Mouse (Mus musculus) MEL (cell line): ENCODE data around the gene Psma1. TPM values are rescaled to one million over a fixed set of nuclear protein-coding genes. Genes with fewer than 3 reads are reported as not detected.

Experiments used
- DNase-seq: peaks from one replicate; pipeline ENCODE4 v3.0.0; 2011; ENCODE audit warnings: low read depth, low spot score
- H3K27ac ChIP-seq: 2 replicates; pipeline ENCODE4 v1.5.1; 2012; ENCODE audit warnings: low read depth, mild to moderate bottlenecking, control low read depth, low read length, moderate library complexity; ENCODE audit not compliant: control insufficient read depth
- H3K27me3 ChIP-seq, 2 experiments: fragments of 150-350 bp in 1 of 2; sonication (generic) in 1 of 2; 2 replicates each; pipeline ENCODE4 v1.6.1; 2012; ENCODE audit warnings: low read length in 2 of 2, mild to moderate bottlenecking in 2 of 2, improper control_type of control experiment in 1 of 2, moderate library complexity in 1 of 2; ENCODE audit not compliant: insufficient read depth in 2 of 2, control insufficient read depth in 1 of 2
- H3K36me3 ChIP-seq, 2 experiments: 2 replicates each; pipeline ENCODE4 v1.6.1; 2012 to 2014; ENCODE audit warnings: low read length in 2 of 2, improper control_type of control experiment in 1 of 2, inconsistent platforms in 1 of 2, mild to moderate bottlenecking in 1 of 2; ENCODE audit not compliant: insufficient read depth in 2 of 2, control insufficient read depth in 1 of 2
- H3K4me1 ChIP-seq, 2 experiments: fragments of 150-350 bp in 1 of 2; sonication (generic) in 1 of 2; 2 replicates each; pipeline ENCODE4 v1.6.1; 2012; ENCODE audit warnings: low read length in 2 of 2, improper control_type of control experiment in 1 of 2, mild to moderate bottlenecking in 1 of 2; ENCODE audit not compliant: insufficient read depth in 2 of 2, control insufficient read depth in 1 of 2
- H3K4me3 ChIP-seq, 2 experiments: fragments of 150-350 bp in 1 of 2; sonication (generic) in 1 of 2; 2 replicates each; pipeline ENCODE4 v1.5.1; 2012; ENCODE audit warnings: low read depth in 2 of 2, low read length in 2 of 2, mild to moderate bottlenecking in 2 of 2, moderate library complexity in 2 of 2, control low read depth in 1 of 2, improper control_type of control experiment in 1 of 2; ENCODE audit not compliant: control insufficient read depth in 1 of 2, insufficient read depth in 1 of 2
- H3K79me2 ChIP-seq: 2 replicates; pipeline ENCODE4 v1.6.1; 2012; ENCODE audit warnings: mild to moderate bottlenecking, low read length, moderate library complexity; ENCODE audit not compliant: control insufficient read depth, poor library complexity, insufficient read depth
- H3K9ac ChIP-seq: 2 replicates; pipeline ENCODE4 v1.6.1; 2012; ENCODE audit warnings: low read depth, mild to moderate bottlenecking, control low read depth, low read length, moderate library complexity; ENCODE audit not compliant: control insufficient read depth, poor library complexity, severe bottlenecking
- H3K9me3 ChIP-seq: fragments of 150-350 bp; sonication (generic); replicated peaks from 2 replicates; pipeline ENCODE4 v1.6.1; 2012; ENCODE audit warnings: mild to moderate bottlenecking, low read length, improper control_type of control experiment, moderate library complexity; ENCODE audit not compliant: insufficient read depth
- BHLHE40 ChIP-seq: IDR thresholded peaks from 2 replicates; pipeline ENCODE4 v1.6.1; 2012; ENCODE audit warnings: low read depth, mild to moderate bottlenecking, inconsistent platforms, low read length, improper control_type of control experiment, borderline replicate concordance
- CTCF ChIP-seq, 3 experiments: IDR thresholded peaks in 2 of 3; conservative IDR thresholded peaks in 1 of 3; 2 replicates each; pipeline ENCODE4 v1.5.1; 2011 to 2012; ENCODE audit warnings: low read length in 3 of 3, low read depth in 2 of 3, mild to moderate bottlenecking in 2 of 3, improper control_type of control experiment in 1 of 3, inconsistent platforms in 1 of 3, mixed read lengths in 1 of 3, moderate library complexity in 1 of 3; ENCODE audit not compliant: control insufficient read depth in 1 of 3, insufficient read depth in 1 of 3, poor library complexity in 1 of 3, severe bottlenecking in 1 of 3
- E2F4 ChIP-seq: IDR thresholded peaks from 2 replicates; pipeline ENCODE4 v1.6.1; 2011; ENCODE audit warnings: low read depth, low read length, improper control_type of control experiment, borderline replicate concordance
- ELF1 ChIP-seq: IDR thresholded peaks from 2 replicates; pipeline ENCODE4 v1.6.1; 2014; ENCODE audit warnings: low read depth, mild to moderate bottlenecking, inconsistent platforms, low read length, improper control_type of control experiment, moderate library complexity
- EP300 ChIP-seq, 2 experiments: IDR thresholded peaks; 2 replicates each; pipeline ENCODE4 v1.6.1; 2011; ENCODE audit warnings: improper control_type of control experiment in 2 of 2, low read length in 2 of 2, low read depth in 1 of 2, mild to moderate bottlenecking in 1 of 2
- ETS1 ChIP-seq: IDR thresholded peaks from 2 replicates; pipeline ENCODE4 v1.6.1; 2012; ENCODE audit warnings: low read depth, mild to moderate bottlenecking, inconsistent platforms, low read length, improper control_type of control experiment, moderate library complexity
- JUND ChIP-seq: IDR thresholded peaks from 2 replicates; pipeline ENCODE4 v1.6.1; 2011; ENCODE audit warnings: low read depth, mild to moderate bottlenecking, improper control_type of control experiment, low read length
- KAT2A ChIP-seq: conservative IDR thresholded peaks from 2 replicates; pipeline ENCODE4 v1.6.1; 2012; ENCODE audit warnings: low read depth, low read length, improper control_type of control experiment, inconsistent platforms
- MAFK ChIP-seq: IDR thresholded peaks from 2 replicates; pipeline ENCODE4 v1.6.1; 2011; ENCODE audit warnings: low read depth, mild to moderate bottlenecking, low read length, improper control_type of control experiment, borderline replicate concordance
- MXI1 ChIP-seq: IDR thresholded peaks from 2 replicates; pipeline ENCODE4 v1.6.1; 2011; ENCODE audit warnings: mild to moderate bottlenecking, low read depth, low read length, improper control_type of control experiment
- MYC ChIP-seq: IDR thresholded peaks from 2 replicates; pipeline ENCODE4 v1.6.1; 2011; ENCODE audit warnings: low read depth, mild to moderate bottlenecking, low read length, improper control_type of control experiment, moderate library complexity
- NRF1 ChIP-seq: IDR thresholded peaks from 2 replicates; pipeline ENCODE4 v1.6.1; 2014; ENCODE audit warnings: low read depth, mild to moderate bottlenecking, inconsistent platforms, low read length, improper control_type of control experiment, moderate library complexity; ENCODE audit not compliant: poor library complexity, insufficient read depth, severe bottlenecking
- POLR2AphosphoS5 ChIP-seq: IDR thresholded peaks from 2 replicates; pipeline ENCODE4 v1.6.1; 2012; ENCODE audit warnings: low read depth, borderline replicate concordance, mild to moderate bottlenecking, inconsistent platforms, low read length, moderate library complexity, mixed read lengths
- SMC3 ChIP-seq: IDR thresholded peaks from 2 replicates; pipeline ENCODE4 v1.6.1; 2011; ENCODE audit warnings: low read depth, low read length, improper control_type of control experiment
- TBP ChIP-seq: IDR thresholded peaks from 2 replicates; pipeline ENCODE4 v1.8.0; 2011; ENCODE audit warnings: low read depth, low read length, improper control_type of control experiment
- TCF12 ChIP-seq: IDR thresholded peaks from 2 replicates; pipeline ENCODE4 v1.6.1; 2014; ENCODE audit warnings: low read depth, mild to moderate bottlenecking, inconsistent platforms, low read length, improper control_type of control experiment, moderate library complexity
- ZKSCAN1 ChIP-seq: IDR thresholded peaks from 2 replicates; pipeline ENCODE4 v1.6.1; 2012; ENCODE audit warnings: low read depth, mild to moderate bottlenecking, inconsistent platforms, low read length, improper control_type of control experiment, moderate library complexity
- ZNF384 ChIP-seq: IDR thresholded peaks from 2 replicates; pipeline ENCODE4 v1.6.1; 2012; ENCODE audit warnings: low read depth, mild to moderate bottlenecking, inconsistent platforms, low read length, improper control_type of control experiment
- polyA plus RNA-seq, 2 experiments: library from polyadenylated mRNA; stranded (reverse) in 1 of 2; unstranded in 1 of 2; fragments of >175 nt in 1 of 2; fragments of >200 nt in 1 of 2; gene quantifications; 2 replicates each; pipeline versions ENCODE4 v1.2.1 to v1.2.4; 2012; ENCODE audit warnings: low replicate concordance in 2 of 2, low read depth in 1 of 2; ENCODE audit not compliant: insufficient read length in 2 of 2, insufficient read depth in 1 of 2, missing spikeins in 1 of 2
- total RNA-seq: library from RNA; depleted of rRNA; stranded (reverse); fragments of 300-350 nt; gene quantifications from 2 replicates; pipeline ENCODE4 v1.2.3, GENCODE M21; 2012

Psma1 gene
- total and polyA plus RNA-seq, 3 experiments = 282 to 324 TPM; not detected in 1

- no peak overlapping the region for H3K9ac ChIP-seq
- TF ChIP-seq CTCF (IDR thresholded peaks at IDR 0.05 in 2 of 3, conservative IDR thresholded peaks at IDR 0.05 in 1 of 3; ENCODE audit: control insufficient read depth in 1 of 3, insufficient read depth in 1 of 3, low read depth in 2 of 3, low read length in 3 of 3, poor library complexity in 1 of 3, severe bottlenecking in 1 of 3) (peak; percentile 49 to 74 (median 73)), SMC3 (0 out of 2 replicates have a peak, but pooled peaks have one; percentile 24), ZNF384 (no peak)
- TF ChIP-seq, all 39 proteins: peak for 2
- H3K36me3 ChIP-seq = peaks cover 0 to 17% of the 10 kb centered on the region in 2 experiments; a peak in 2 of 4 replicates
- peaks cover 12 to 19% of the 10 kb centered on the region in 2 experiments for H3K4me1 ChIP-seq
- DNase-seq = no peak
- H3K79me2 ChIP-seq = no peaks in the 10 kb centered on the region; the same call in 1 of the 2 replicates
- H3K9me3 ChIP-seq = no peaks in the 10 kb centered on the region
- no peak overlapping the region for H3K27ac ChIP-seq
- no peaks in the 10 kb centered on the region for H3K27me3 ChIP-seq
- H3K4me3 ChIP-seq = no peak overlapping the region
Observed at GRCm38 (mm10) chr7:114294698-114295097, 18.8 kb upstream of the Psma1 start.

GRCm38 (mm10) chr7:114293903-114294302 is 18.0 kb upstream of the Psma1 start:
- peaks cover 12 to 22% of the 10 kb centered on the region in 2 experiments for H3K4me1 ChIP-seq
- H3K9ac ChIP-seq = no peak overlapping the region
- no peaks in the 10 kb centered on the region for H3K27me3 ChIP-seq
- no peak overlapping the region for H3K4me3 ChIP-seq
- peaks cover 0 to 18% of the 10 kb centered on the region in 2 experiments; a peak in 2 of 4 replicates for H3K36me3 ChIP-seq
- H3K27ac ChIP-seq = no peak overlapping the region
- H3K79me2 ChIP-seq = no peaks in the 10 kb centered on the region; the same call in 1 of the 2 replicates
- no peaks in the 10 kb centered on the region for H3K9me3 ChIP-seq
- TF ChIP-seq MYC = no peak
- TF ChIP-seq BHLHE40 = no peak
- no peak for TF ChIP-seq EP300 (IDR thresholded peaks at IDR 0.05; ENCODE audit: low read depth in 1 of 2, low read length in 2 of 2)
- TF ChIP-seq JUND = no peak
- TF ChIP-seq ETS1 = no peak
- no peak for TF ChIP-seq TCF12
- no peak for TF ChIP-seq E2F4
- no peak for TF ChIP-seq ZKSCAN1
- no peak for TF ChIP-seq MXI1
- no peak for TF ChIP-seq ELF1
- TF ChIP-seq MAFK = no peak
- TF ChIP-seq NRF1 = no peak
- no peak for TF ChIP-seq KAT2A
- TF ChIP-seq POLR2AphosphoS5 = no peak
- TF ChIP-seq ZNF384 = no peak
- no peak for TF ChIP-seq SMC3
- no peak for TF ChIP-seq TBP
- no peak for DNase-seq
